Mouse (Mus musculus): Measurements from ENCODE around the gene Repin1. TPM values are rescaled to one million over a fixed set of nuclear protein-coding genes. Genes with fewer than 3 reads are reported as not detected.

Repin1 gene
- total and polyA plus RNA-seq, 3 experiments = 10.7 to 28.0 (median 12.8) TPM

DNA sequence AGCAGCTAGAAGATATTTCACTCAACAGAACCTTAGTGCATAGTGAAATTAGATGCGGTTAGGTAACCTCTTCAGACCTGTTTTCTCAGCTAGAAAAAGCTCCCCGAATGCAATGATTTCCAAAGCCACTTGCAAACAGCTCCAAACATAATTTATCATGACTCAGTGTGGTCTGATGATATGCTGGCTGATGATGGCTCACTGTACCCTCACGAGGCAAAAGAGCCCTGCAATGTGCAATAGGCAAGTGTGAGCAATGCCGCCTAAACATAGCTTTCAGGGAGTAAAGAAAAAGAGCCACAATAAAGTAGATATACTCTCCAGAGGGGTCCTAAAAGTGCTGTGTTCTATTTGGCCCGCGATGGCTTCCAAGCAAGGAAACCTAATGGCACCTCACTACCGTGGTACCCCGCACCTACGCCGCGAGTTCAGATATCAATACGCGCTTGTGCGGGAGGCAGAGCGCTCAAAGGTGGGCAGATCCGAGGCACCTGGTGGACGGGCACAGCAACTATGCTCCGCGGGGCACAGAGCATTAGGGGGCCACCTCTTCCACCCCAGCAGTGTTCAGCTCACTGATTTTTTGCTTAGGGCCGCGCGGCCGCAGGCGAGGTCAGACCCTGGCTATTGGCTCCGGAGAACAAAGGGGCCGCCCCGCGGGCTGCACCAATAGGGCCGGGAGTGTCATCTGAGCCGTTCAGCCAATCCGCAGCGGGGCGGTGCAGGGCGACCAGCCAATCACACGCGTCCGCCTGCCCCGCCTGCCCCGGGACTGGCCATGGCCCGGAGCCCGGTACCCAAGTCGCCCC is 7.8 kb downstream of the Repin1 start, which contains the start of gene Zfp775 (continued):
- peak; percentile 49; the same call in 1 of the 2 replicates for TF ChIP-seq HCFC1 (IDR thresholded peaks at IDR 0.05; ENCODE audit: low read depth, low read length)
- no peak for TF ChIP-seq RCOR1 (conservative IDR thresholded peaks at IDR 0.05; ENCODE audit: low read depth, low read length)
- TF ChIP-seq MEF2A (IDR thresholded peaks at IDR 0.05; ENCODE audit: borderline replicate concordance, low read depth, low read length) = no peak
- TF ChIP-seq UBTF (IDR thresholded peaks at IDR 0.05; ENCODE audit: low read depth, low read length) = no peak
- TF ChIP-seq JUND (conservative IDR thresholded peaks at IDR 0.05; ENCODE audit: low read depth, low read length) = no peak
- TF ChIP-seq KAT2A (IDR thresholded peaks at IDR 0.05; ENCODE audit: insufficient replicate concordance, low read length) = no peak
- TF ChIP-seq ZMIZ1 (IDR thresholded peaks at IDR 0.05; ENCODE audit: low read depth, low read length) = peak; percentile 83; the same call in 1 of the 2 replicates
- peak; percentile 84 for TF ChIP-seq TCF12 (IDR thresholded peaks at IDR 0.05; ENCODE audit: low read depth, low read length)
- TF ChIP-seq NELFE (IDR thresholded peaks at IDR 0.05; ENCODE audit: low read depth, low read length) = peak; percentile 78

DNA sequence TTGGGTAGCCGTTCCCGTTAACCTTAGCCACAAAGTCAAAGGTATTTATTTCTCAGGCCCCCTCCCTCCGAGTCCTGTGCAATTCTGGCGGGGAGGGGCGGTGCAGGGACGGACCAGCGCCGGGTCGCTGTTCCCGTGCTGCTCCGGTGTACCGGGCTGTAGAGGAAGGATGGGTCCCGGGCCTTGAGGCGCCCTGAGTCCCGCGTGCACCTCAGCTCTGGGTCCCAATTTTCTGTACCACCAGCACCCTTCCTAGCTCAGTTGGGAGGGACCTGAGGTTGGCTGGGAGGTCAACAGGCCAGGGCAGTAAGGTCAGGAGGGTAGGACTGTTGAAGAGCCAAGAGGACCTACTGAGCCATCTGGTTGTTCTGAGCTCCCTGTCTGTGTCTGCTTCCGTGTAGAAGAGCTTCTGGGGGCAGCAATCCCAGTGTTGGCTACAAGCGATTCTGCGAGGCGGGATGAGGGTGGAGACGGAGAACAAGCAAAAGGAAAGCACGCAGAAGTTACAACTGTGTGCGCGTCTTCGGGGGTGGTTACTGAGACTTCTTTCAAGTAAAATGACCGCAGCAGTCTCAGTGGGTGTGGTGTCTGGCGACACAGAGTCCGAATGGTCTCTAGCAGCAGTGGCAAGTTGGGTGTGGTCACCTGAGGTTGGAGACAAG is 8.5 kb downstream of the Repin1 start:
- dilution Hi-C loops (cut with MboI; ENCODE audit: extremely low pct_ligation_motif_present, extremely low pct_unique_long_range_greater_than_20kb, low sequenced_read_pairs) = no loop called here
- Histone ChIP-seq H3K27me3 (replicated peaks) (no peaks in the 10 kb centered on the region), H3K4me3 (replicated peaks in 1 of 3; ENCODE audit: low read depth in 2 of 3, low read length in 2 of 3, poor library complexity in 1 of 3) (peak overlapping the region; percentile 74 to 86 (median 82)), H3K4me1 (ENCODE audit: control insufficient read depth in 1 of 2, insufficient read depth in 2 of 2) (peaks cover 4 to 31% of the 10 kb centered on the region in 2 experiments; a peak in 3 of 4 replicates), H3K36me3 (replicated peaks in 1 of 2; ENCODE audit: control insufficient read depth in 1 of 2, insufficient read depth in 1 of 2, low read length in 1 of 2) (peaks cover 14 to 35% of the 10 kb centered on the region in 2 experiments), H3K79me2 (replicated peaks; ENCODE audit: control insufficient read depth, extremely low read depth, insufficient read depth, poor library complexity, severe bottlenecking) (0 out of 2 replicates have a peak, but pooled peaks cover 3% of the 10 kb centered on the region), H3K27ac (ENCODE audit: insufficient read depth, low read depth) (peak overlapping the region; percentile 2; the same call in 1 of the 2 replicates), H3K4me2 (ENCODE audit: insufficient read depth, low read depth, poor library complexity, severe bottlenecking) (peak overlapping the region; percentile 73), H3K9me3 (replicated peaks; ENCODE audit: low read length) (no peaks in the 10 kb centered on the region), H3K9ac (ENCODE audit: insufficient read depth, low read depth) (peak overlapping the region; percentile 33)
- DNase-seq (ENCODE audit: extremely low read depth) = no peak
- in situ Hi-C loops (cut with MboI; ENCODE audit: low pct_ligation_motif_present, low pct_unique_long_range_greater_than_20kb, low sequenced_read_pairs) = no loop called here
- TF ChIP-seq HCFC1 (IDR thresholded peaks at IDR 0.05; ENCODE audit: low read depth, low read length) = no peak
- TF ChIP-seq ETS1 (conservative IDR thresholded peaks at IDR 0.05; ENCODE audit: low read depth, low read length) = no peak
- TF ChIP-seq POLR2A (IDR thresholded peaks at IDR 0.05; ENCODE audit: low read depth, low read length) = peak; percentile 67; the same call in 1 of the 2 replicates
- TF ChIP-seq POLR2AphosphoS2 (IDR thresholded peaks at IDR 0.05; ENCODE audit: low read depth, low read length) = 0 out of 2 replicates have a peak, but pooled peaks have one; percentile 6
- no peak; the same call in 1 of the 2 replicates for TF ChIP-seq CHD2 (IDR thresholded peaks at IDR 0.05; ENCODE audit: low read length)
- no peak for TF ChIP-seq SMC3 (IDR thresholded peaks at IDR 0.05; ENCODE audit: low read depth, low read length)
- no peak for TF ChIP-seq USF2 (conservative IDR thresholded peaks at IDR 0.05; ENCODE audit: low read depth, low read length)
- no peak for TF ChIP-seq PAX5 (IDR thresholded peaks at IDR 0.05; ENCODE audit: low read length)
- no peak for TF ChIP-seq USF1 (IDR thresholded peaks at IDR 0.05; ENCODE audit: low read depth, low read length)
- TF ChIP-seq MAZ (IDR thresholded peaks at IDR 0.05; ENCODE audit: low read depth, low read length) = 0 out of 2 replicates have a peak, but pooled peaks have one; percentile 26
- TF ChIP-seq NRF1 (IDR thresholded peaks at IDR 0.05; ENCODE audit: low read depth, low read length) = no peak
- TF ChIP-seq MEF2A (IDR thresholded peaks at IDR 0.05; ENCODE audit: borderline replicate concordance, low read depth, low read length) = no peak
- TF ChIP-seq ZC3H11A (IDR thresholded peaks at IDR 0.05; ENCODE audit: low read depth, low read length) = no peak
- TF ChIP-seq MXI1 (IDR thresholded peaks at IDR 0.05; ENCODE audit: low read depth, low read length) = peak; percentile 27; the same call in 1 of the 2 replicates
- no peak; the same call in 1 of the 2 replicates for TF ChIP-seq MAX (IDR thresholded peaks at IDR 0.05; ENCODE audit: low read length)
- TF ChIP-seq ZMIZ1 (IDR thresholded peaks at IDR 0.05; ENCODE audit: low read depth, low read length) = no peak
- TF ChIP-seq RCOR1 (conservative IDR thresholded peaks at IDR 0.05; ENCODE audit: low read depth, low read length) = no peak
- TF ChIP-seq RAD21 (IDR thresholded peaks at IDR 0.05; ENCODE audit: low read depth, low read length) = no peak
- TF ChIP-seq E2F4 (IDR thresholded peaks at IDR 0.05; ENCODE audit: insufficient replicate concordance, low read depth, low read length) = no peak
- TF ChIP-seq JUN (IDR thresholded peaks at IDR 0.05; ENCODE audit: insufficient read depth, low read depth, low read length) = no peak
- no peak for TF ChIP-seq BHLHE40 (IDR thresholded peaks at IDR 0.05; ENCODE audit: low read depth, low read length)
- TF ChIP-seq NELFE (IDR thresholded peaks at IDR 0.05; ENCODE audit: low read depth, low read length) = no peak
- TF ChIP-seq SIN3A (IDR thresholded peaks at IDR 0.05; ENCODE audit: low read length) = peak; percentile 79
- no peak for TF ChIP-seq MAFK (IDR thresholded peaks at IDR 0.05; ENCODE audit: insufficient replicate concordance, low read length)
- no peak for TF ChIP-seq MYC (IDR thresholded peaks at IDR 0.05; ENCODE audit: low read depth, low read length)
- no peak for TF ChIP-seq EP300 (IDR thresholded peaks at IDR 0.05; ENCODE audit: low read length)
- no peak for TF ChIP-seq ZNF384 (IDR thresholded peaks at IDR 0.05; ENCODE audit: low read depth, low read length)
- no peak; the same call in 1 of the 2 replicates for TF ChIP-seq TBP (conservative IDR thresholded peaks at IDR 0.05; ENCODE audit: low read depth, low read length)
- no peak for TF ChIP-seq IRF4 (IDR thresholded peaks at IDR 0.05; ENCODE audit: low read depth, low read length)
- TF ChIP-seq UBTF (IDR thresholded peaks at IDR 0.05; ENCODE audit: low read depth, low read length) = peak; percentile 71; the same call in 1 of the 2 replicates
